Mouse (Mus musculus) fibroblast of lung, adult 2 months (primary cell): Measurements from ENCODE around the gene Mmp3.
"Not testable (repeated sequence)": the region's sequence is repeated elsewhere in the genome, so short reads cannot be mapped to it uniquely, and the experiment has no call there.

ENCODE experiments used
- DNase-seq: peaks from one replicate; pipeline ENCODE4 v3.0.0-alpha.2; 2011; ENCODE audit warnings: low read depth

Mmp3 gene

GRCm38 (mm10) chr9:7445522-7445921, at the start of gene Mmp3:
TSS of gene Mmp3 (plus strand) at chr9:7445822.
- DNase-seq, result no peak

- not testable (repeated sequence) for DNase-seq
These were observed 49.1 kb upstream of the Mmp3 start for GRCm38 (mm10) chr9:7396556-7396955.

GRCm38 (mm10) chr9:7453302-7453701, 7.7 kb downstream of the Mmp3 start:
- DNase-seq, result no peak

- no peak for DNase-seq
These were observed 24.6 kb downstream of the Mmp3 start for GRCm38 (mm10) chr9:7470262-7470661.

- DNase-seq, result no peak
These were observed 38.2 kb downstream of the Mmp3 start for GRCm38 (mm10) chr9:7483684-7484394.

GRCm38 (mm10) chr9:7501138-7501537, 55.5 kb downstream of the Mmp3 start:
- no peak for DNase-seq

GRCm38 (mm10) chr9:7502051-7502450, 56.4 kb downstream of the Mmp3 start, which contains the start of gene Mmp10:
TSS of gene Mmp10 (plus strand) at chr9:7502352.
- no peak for DNase-seq
